Mouse (Mus musculus) hindbrain, postnatal 0 days (tissue): Measurements from ENCODE around the gene Edc3. TPM values are rescaled to one million over a fixed set of nuclear protein-coding genes. Genes with fewer than 3 reads are reported as not detected.

Experiments
- ATAC-seq: fragments of 200-750 bp; cut with Nextera tagmentation; 2 replicates; pipeline ENCODE4 v1.8.0; 2017; ENCODE audit warnings: mild to moderate bottlenecking, moderate TSS enrichment, moderate library complexity
- DNase-seq: peaks from one replicate; pipeline ENCODE4 v3.0.0-alpha.2; 2015; ENCODE audit warnings: low spot score
- H3K27ac ChIP-seq: fragments of 300-500 bp; sonication (generic); 2 replicates; pipeline ENCODE4 v1.5.1; 2014; ENCODE audit warnings: mild to moderate bottlenecking
- H3K27me3 ChIP-seq: fragments of 300-500 bp; sonication (generic); 2 replicates; pipeline ENCODE4 v1.6.1; 2014; ENCODE audit warnings: low read length, mixed read lengths; ENCODE audit not compliant: insufficient read depth
- H3K36me3 ChIP-seq: fragments of 300-500 bp; sonication (generic); 2 replicates; pipeline ENCODE4 v1.6.1; 2014; ENCODE audit warnings: low read length, mixed read lengths; ENCODE audit not compliant: insufficient read depth
- H3K4me1 ChIP-seq: fragments of 300-500 bp; sonication (generic); 2 replicates; pipeline ENCODE4 v1.6.1; 2014; ENCODE audit warnings: antibody characterized with exemption, low read length, mixed read lengths; ENCODE audit not compliant: insufficient read depth
- H3K4me2 ChIP-seq: fragments of 300-500 bp; sonication (generic); 2 replicates; pipeline ENCODE4 v1.6.1; 2014; ENCODE audit warnings: low read depth, mild to moderate bottlenecking, low read length, moderate library complexity, mixed read lengths
- H3K4me3 ChIP-seq: fragments of 300-500 bp; sonication (generic); 2 replicates; pipeline ENCODE4 v1.5.1; 2014; ENCODE audit warnings: low read length
- H3K9ac ChIP-seq: fragments of 300-500 bp; sonication (generic); replicated peaks from 2 replicates; pipeline ENCODE4 v1.6.1; 2014; ENCODE audit warnings: mild to moderate bottlenecking, low read length, moderate library complexity, mixed read lengths
- H3K9me3 ChIP-seq: fragments of 300-500 bp; sonication (generic); 2 replicates; pipeline ENCODE4 v1.6.1; 2016; ENCODE audit warnings: low read length, mixed read lengths
- CTCF ChIP-seq: IDR thresholded peaks from 2 replicates; pipeline ENCODE4 v1.5.1; 2016; ENCODE audit warnings: antibody characterized with exemption, control low read depth, low read depth
- WGBS: fragments of 180-500 bp; shearing (Covaris S2); extraction: QIAGEN DNeasy Blood & Tissue Kit; methylation state at CpG from one replicate; pipeline ENCODE4 v1.1.7; 2014; 5-methylcytosine and 5-hydroxymethylcytosine counted together
- polyA plus RNA-seq: library from polyadenylated mRNA; unstranded; fragments of >200 nt; fragmentation: Nextera tagmentation; extraction: Ambion mirVana; gene quantifications from 2 replicates; pipeline ENCODE4 v1.2.1, GENCODE M21; 2015
- total RNA-seq: library from RNA; depleted of rRNA; stranded (reverse); fragments of >200 nt; gene quantifications from 2 replicates; pipeline ENCODE4 v1.2.3, GENCODE M21; 2014

Gene Edc3
- total and polyA plus RNA-seq, 2 experiments from 2014 or later, result 10.2 to 25.4 TPM

- Histone ChIP-seq H3K4me3 (no peak overlapping the region), H3K9me3 (no peaks in the 10 kb centered on the region), H3K4me2 (no peak overlapping the region), H3K36me3 (peaks cover 13% of the 10 kb centered on the region), H3K9ac (no peak overlapping the region), H3K27ac (no peak overlapping the region), H3K27me3 (no peaks in the 10 kb centered on the region), H3K4me1 (no peaks in the 10 kb centered on the region)
- WGBS, result 87% methylated on average over 5 of the region's 5 CpGs
- no peak for ATAC-seq
- no peak for DNase-seq
- no peak for TF ChIP-seq CTCF
These were observed 31.5 kb downstream of the Edc3 start for GRCm38 (mm10) chr9:57739863-57740262.

DNA sequence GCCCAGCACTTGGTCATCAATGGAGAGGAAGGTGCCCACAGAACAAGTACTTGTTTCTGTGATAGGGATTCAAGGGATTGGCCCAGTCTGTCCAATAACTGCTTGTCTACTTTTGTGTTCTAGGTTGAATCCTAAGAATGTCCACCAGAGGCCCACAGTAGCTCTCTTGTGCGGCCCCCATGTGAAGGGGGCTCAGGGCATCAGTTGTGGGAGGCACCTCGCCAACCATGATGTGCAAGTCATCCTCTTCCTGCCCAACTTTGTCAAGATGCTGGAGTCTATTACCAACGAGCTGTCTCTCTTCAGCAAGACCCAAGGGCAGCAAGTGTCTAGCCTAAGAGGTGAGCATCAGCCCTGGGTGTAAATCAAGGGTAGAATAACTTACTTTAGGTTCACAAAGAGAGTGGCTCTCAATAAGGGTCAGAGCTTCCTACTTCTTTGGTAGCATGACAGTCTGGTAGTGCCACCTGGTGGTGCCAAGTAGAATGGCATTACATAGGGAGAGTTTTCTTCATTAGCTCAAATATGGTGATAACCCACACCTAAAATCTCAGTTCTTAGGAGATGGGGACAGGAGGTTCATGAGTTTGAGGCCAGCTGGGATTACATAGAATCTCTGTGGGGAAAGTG lies 36.2 kb downstream of the Edc3 start:
- Histone ChIP-seq H3K27me3 (no peaks in the 10 kb centered on the region), H3K36me3 (peaks cover 46% of the 10 kb centered on the region), H3K9me3 (no peaks in the 10 kb centered on the region), H3K4me3 (no peak overlapping the region), H3K4me1 (no peaks in the 10 kb centered on the region), H3K27ac (no peak overlapping the region), H3K9ac (no peak overlapping the region), H3K4me2 (no peak overlapping the region)
- 80% methylated on average over 3 of the region's 3 CpGs for WGBS
- peak; percentile 95 for TF ChIP-seq CTCF
- peak; percentile 36; the same call in 1 of the 2 replicates for ATAC-seq
- peak; percentile 80 for DNase-seq

DNA sequence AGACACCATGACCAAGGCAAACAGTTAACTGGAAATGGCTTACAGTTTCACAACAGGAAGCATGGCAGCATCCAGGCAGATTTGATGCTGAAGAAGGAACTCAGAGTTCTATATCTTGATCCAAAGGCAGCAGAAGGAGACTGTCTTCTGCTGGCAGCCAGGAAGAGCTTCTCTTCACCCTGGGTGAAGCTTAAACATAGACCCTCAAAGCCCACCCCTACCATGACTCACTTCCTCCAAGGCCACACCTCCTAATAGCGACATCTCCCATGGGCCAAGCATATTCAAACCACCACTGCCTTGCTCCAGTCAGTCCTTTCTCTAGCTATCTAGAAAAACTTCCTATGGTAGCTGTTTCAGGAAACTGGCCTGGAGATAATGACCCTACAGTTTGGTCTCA lies 38.7 kb downstream of the Edc3 start:
- Histone ChIP-seq H3K27ac (no peak overlapping the region), H3K4me1 (no peaks in the 10 kb centered on the region), H3K4me2 (no peak overlapping the region), H3K27me3 (no peaks in the 10 kb centered on the region), H3K4me3 (no peak overlapping the region), H3K36me3 (peaks cover 58% of the 10 kb centered on the region), H3K9me3 (no peaks in the 10 kb centered on the region), H3K9ac (no peak overlapping the region)
- no peak for TF ChIP-seq CTCF
- no peak for DNase-seq
- WGBS, result 81% methylated on average over 1 of the region's 1 CpGs
- no peak for ATAC-seq

DNA sequence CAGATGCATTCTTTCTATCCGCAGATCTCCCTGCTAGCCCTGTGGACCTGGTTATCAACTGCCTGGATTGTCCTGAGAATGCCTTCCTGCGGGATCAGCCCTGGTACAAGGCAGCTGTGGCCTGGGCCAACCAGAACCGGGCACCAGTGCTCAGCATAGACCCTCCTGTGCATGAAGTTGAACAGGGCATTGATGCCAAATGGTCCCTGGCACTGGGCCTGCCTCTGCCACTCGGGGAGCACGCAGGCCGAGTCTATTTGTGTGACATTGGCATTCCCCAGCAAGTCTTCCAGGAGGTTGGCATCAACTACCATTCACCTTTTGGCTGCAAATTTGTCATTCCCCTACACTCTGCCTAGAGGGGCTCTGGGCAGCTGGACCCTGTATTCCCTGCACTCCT lies 39.8 kb downstream of the Edc3 start:
- Histone ChIP-seq H3K27ac (no peak overlapping the region), H3K36me3 (peaks cover 69% of the 10 kb centered on the region), H3K27me3 (no peaks in the 10 kb centered on the region), H3K4me1 (no peaks in the 10 kb centered on the region), H3K9ac (no peak overlapping the region), H3K9me3 (no peaks in the 10 kb centered on the region), H3K4me3 (no peak overlapping the region), H3K4me2 (no peak overlapping the region)
- DNase-seq (peak; percentile 43), ATAC-seq (no peak)
- WGBS, result 57% methylated on average over 6 of the region's 6 CpGs
- TF ChIP-seq CTCF, result no peak

GRCm38 (mm10) chr9:57748831-57749230 lies 40.5 kb downstream of the Edc3 start:
- no peaks in the 10 kb centered on the region for H3K27me3 ChIP-seq
- no peak for DNase-seq
- H3K27ac ChIP-seq, result no peak overlapping the region
- WGBS, result 50% methylated on average over 1 of the region's 1 CpGs
- ATAC-seq, result no peak
- no peak for TF ChIP-seq CTCF
- H3K9me3 ChIP-seq, result no peaks in the 10 kb centered on the region
- H3K9ac ChIP-seq, result no peak overlapping the region
- H3K4me2 ChIP-seq, result no peak overlapping the region
- H3K4me3 ChIP-seq, result no peak overlapping the region
- peaks cover 76% of the 10 kb centered on the region for H3K36me3 ChIP-seq
- no peaks in the 10 kb centered on the region for H3K4me1 ChIP-seq

DNA sequence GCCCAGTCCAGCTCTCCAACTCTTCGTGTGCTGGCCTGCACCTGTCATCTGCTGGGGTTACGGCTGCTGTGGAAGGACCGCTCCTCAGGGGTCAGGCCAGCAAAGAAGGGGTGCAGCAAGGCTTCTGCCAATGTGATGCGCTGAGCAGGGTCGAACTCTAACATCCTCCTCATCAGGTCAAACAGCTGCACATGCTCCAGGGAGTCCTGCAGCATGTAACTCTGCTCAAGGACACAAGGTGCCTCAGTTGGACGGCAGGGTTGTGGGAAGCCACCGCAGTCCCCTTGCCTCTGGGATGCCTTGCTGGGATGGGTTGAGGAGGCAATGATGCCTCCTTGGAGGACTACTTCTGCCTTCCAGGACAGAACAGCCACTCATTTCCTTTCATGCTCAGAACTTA lies 42.6 kb downstream of the Edc3 start:
- Histone ChIP-seq H3K9ac (no peak overlapping the region), H3K4me3 (no peak overlapping the region), H3K27me3 (no peaks in the 10 kb centered on the region), H3K4me2 (no peak overlapping the region), H3K4me1 (no peaks in the 10 kb centered on the region), H3K27ac (no peak overlapping the region), H3K36me3 (peaks cover 89% of the 10 kb centered on the region), H3K9me3 (no peaks in the 10 kb centered on the region)
- no peak for ATAC-seq
- DNase-seq, result no peak
- 87% methylated on average over 7 of the region's 7 CpGs for WGBS
- TF ChIP-seq CTCF, result no peak

- Histone ChIP-seq H3K4me3 (no peak overlapping the region), H3K4me1 (peaks cover 7% of the 10 kb centered on the region)
- WGBS, result 82% methylated on average over 3 of the region's 3 CpGs
These were observed 49.2 kb downstream of the Edc3 start for GRCm38 (mm10) chr9:57757578-57757977.

More at GRCm38 (mm10) chr9:57757578-57757977, 49.2 kb downstream of the Edc3 start:
- TF ChIP-seq CTCF, result no peak
- no peaks in the 10 kb centered on the region for H3K27me3 ChIP-seq
- ATAC-seq (no peak), DNase-seq (no peak)
- H3K9ac ChIP-seq, result no peak overlapping the region
- peaks cover 64% of the 10 kb centered on the region for H3K36me3 ChIP-seq
- no peak overlapping the region for H3K4me2 ChIP-seq
- no peak overlapping the region for H3K27ac ChIP-seq
- no peaks in the 10 kb centered on the region for H3K9me3 ChIP-seq
